Mouse (Mus musculus) lung, embryonic 15.5 days (tissue): ENCODE measurements around the gene Fcf1. TPM values are rescaled to one million over a fixed set of nuclear protein-coding genes. Genes with fewer than 3 reads are reported as not detected.

Source experiments
- ATAC-seq: fragments of 200-750 bp; cut with Nextera tagmentation; 2 replicates; pipeline ENCODE4 v1.8.0; 2017; ENCODE audit warnings: moderate number of reproducible peaks, borderline replicate concordance; ENCODE audit not compliant: low FRiP score, low TSS enrichment; ENCODE audit errors: extremely low read depth
- H3K27ac ChIP-seq: fragments of 300-500 bp; sonication (generic); 2 replicates; pipeline ENCODE4 v1.5.1; 2015; ENCODE audit warnings: moderate library complexity, mild to moderate bottlenecking, inconsistent platforms
- H3K27me3 ChIP-seq: fragments of 300-500 bp; sonication (generic); 2 replicates; pipeline ENCODE4 v1.6.1; 2015; ENCODE audit warnings: inconsistent platforms
- H3K36me3 ChIP-seq: fragments of 300-500 bp; sonication (generic); 2 replicates; pipeline ENCODE4 v1.6.1; 2015; ENCODE audit warnings: inconsistent platforms
- H3K4me1 ChIP-seq: fragments of 300-500 bp; sonication (generic); 2 replicates; pipeline ENCODE4 v1.6.1; 2015; ENCODE audit warnings: inconsistent platforms
- H3K4me2 ChIP-seq: fragments of 300-500 bp; sonication (generic); 2 replicates; pipeline ENCODE4 v1.6.1; 2015; ENCODE audit warnings: inconsistent platforms, mild to moderate bottlenecking, moderate library complexity
- H3K4me3 ChIP-seq: fragments of 300-500 bp; sonication (generic); 2 replicates; pipeline ENCODE4 v1.5.1; 2015; ENCODE audit warnings: mild to moderate bottlenecking, inconsistent platforms
- H3K9ac ChIP-seq: fragments of 300-500 bp; sonication (generic); 2 replicates; pipeline ENCODE4 v1.6.1; 2015; ENCODE audit warnings: inconsistent platforms
- H3K9me3 ChIP-seq: fragments of 300-500 bp; sonication (generic); 2 replicates; pipeline ENCODE4 v1.6.1; 2016; ENCODE audit warnings: inconsistent platforms
- WGBS: fragments of 180-500 bp; shearing (Covaris S2); methylation state at CpG from one replicate; pipeline ENCODE4 v1.1.7; 2015; 5-methylcytosine and 5-hydroxymethylcytosine counted together
- polyA plus RNA-seq: library from polyadenylated mRNA; unstranded; fragments of >200 nt; fragmentation: Nextera tagmentation; extraction: Ambion mirVana; gene quantifications from 2 replicates; pipeline ENCODE4 v1.2.1, GENCODE M21; 2015

Gene Fcf1
- polyA plus RNA-seq, 1 experiment from 2014 or later = 139 TPM

DNA sequence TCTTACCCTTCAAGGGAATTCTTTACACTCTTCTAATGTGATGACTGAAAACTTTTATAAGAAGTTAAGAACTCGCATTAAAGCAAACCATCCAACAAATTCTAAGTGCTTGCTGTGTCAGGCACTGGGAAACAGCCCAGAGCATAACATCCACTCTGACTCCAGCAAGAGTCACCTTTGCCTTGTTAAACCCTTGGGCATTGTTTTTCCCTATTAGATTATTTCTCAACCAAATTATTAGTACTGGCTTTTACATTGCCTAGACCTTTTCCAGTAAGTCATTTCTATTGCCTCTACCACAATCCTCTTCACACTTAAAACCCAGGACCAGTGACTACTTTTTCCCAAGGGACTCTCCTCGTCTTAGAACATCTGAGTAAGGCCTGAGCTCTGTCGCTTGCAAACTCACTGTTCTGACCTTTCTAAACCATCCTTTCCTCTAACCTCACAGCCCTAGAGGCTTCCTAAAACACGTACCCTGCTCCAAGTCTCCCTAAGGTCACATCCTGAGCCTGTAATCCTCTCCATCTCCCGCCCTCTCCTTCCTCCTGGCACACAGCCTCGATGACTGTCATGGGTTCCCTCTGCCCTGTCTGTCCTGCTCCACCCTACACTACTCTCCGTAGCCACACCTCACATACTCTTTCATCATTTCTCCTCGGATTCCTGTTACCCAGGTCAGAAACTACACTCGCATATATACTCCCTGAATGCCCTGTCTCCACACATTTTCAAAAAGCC, 25.7 kb upstream of the Fcf1 start:
- no peak for ATAC-seq
- Histone ChIP-seq H3K4me3 (no peak overlapping the region), H3K4me1 (0 out of 2 replicates have a peak, but pooled peaks cover 3% of the 10 kb centered on the region), H3K9ac (no peak overlapping the region), H3K4me2 (no peak overlapping the region), H3K27ac (no peak overlapping the region), H3K9me3 (no peaks in the 10 kb centered on the region), H3K36me3 (peaks cover 40% of the 10 kb centered on the region), H3K27me3 (no peaks in the 10 kb centered on the region)
- WGBS = 81% methylated on average over 9 of the region's 9 CpGs

DNA sequence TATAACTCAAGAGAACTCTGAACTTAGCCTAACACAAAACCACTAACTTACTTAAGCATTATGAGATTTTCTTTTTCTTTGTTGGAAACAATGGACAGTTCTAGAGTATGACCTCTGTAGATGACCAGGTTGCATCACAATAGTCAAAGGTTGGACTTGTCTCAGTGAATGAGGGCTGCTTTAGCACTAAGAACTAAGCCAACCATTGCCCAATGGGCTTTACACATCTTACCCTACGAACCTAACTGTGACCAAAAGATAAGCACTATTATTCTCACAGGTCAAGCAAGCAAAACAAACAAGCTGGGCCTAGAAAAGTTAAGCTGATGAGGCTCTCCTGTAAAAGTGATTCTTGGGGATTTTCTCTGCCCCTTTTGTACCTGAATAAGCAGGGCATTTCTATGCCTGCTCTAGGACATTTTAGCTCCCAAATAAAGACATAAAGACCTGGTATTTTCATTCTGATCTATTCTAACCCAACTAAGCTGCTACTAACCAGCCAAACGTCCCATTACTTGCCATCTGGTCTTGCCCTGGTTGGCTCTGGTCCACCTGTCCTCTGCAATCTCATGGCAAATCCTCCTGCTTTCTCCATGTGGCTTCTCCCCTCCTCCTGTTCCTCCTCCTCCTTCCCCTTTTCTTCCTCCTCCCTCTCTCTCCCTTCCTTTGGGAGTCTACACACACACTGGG, 22.7 kb upstream of the Fcf1 start:
- no peak for ATAC-seq
- peaks cover 19% of the 10 kb centered on the region for H3K4me1 ChIP-seq
- H3K9ac ChIP-seq = no peak overlapping the region
- no peaks in the 10 kb centered on the region for H3K9me3 ChIP-seq
- no peaks in the 10 kb centered on the region for H3K27me3 ChIP-seq
- H3K27ac ChIP-seq = no peak overlapping the region
- H3K4me2 ChIP-seq = no peak overlapping the region
- no peak overlapping the region for H3K4me3 ChIP-seq
- H3K36me3 ChIP-seq = peaks cover 23% of the 10 kb centered on the region
- WGBS = 67% methylated on average over 2 of the region's 2 CpGs

DNA sequence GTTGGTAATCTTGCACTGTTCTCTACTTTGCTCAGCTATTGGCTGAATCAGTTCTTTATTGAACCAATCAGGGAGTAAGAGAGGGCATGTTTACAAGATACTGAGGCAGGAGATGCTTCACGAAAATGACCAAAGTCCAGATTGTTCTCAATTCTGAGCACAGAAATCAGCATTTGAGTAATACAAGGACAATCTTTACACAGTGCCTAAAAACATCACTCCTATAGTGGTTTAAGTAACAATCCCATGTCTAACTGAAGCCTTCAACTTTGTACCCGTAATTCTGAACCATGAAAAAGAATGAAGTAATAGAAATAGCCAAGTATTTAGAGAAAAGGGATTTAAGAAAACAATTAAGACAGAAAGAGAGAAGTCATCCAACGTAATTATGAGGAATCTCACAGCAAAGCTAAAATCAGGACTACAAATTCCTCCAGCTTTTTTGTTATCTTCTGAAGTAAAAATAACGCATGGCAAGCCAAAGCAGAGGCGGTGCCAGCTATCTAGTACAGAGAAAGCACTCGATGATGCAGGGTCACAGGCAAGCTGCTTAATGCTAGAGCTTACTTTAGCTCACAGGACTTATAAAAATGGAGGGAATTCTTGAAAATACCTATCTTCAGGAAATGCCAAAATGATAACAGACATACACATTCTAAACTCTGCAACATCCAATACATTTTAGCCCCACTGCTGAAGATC, 22.0 kb upstream of the Fcf1 start:
- H3K4me2 ChIP-seq = no peak overlapping the region
- H3K4me3 ChIP-seq = no peak overlapping the region
- no peak for ATAC-seq
- no peaks in the 10 kb centered on the region for H3K27me3 ChIP-seq
- H3K4me1 ChIP-seq = peaks cover 19% of the 10 kb centered on the region
- peaks cover 23% of the 10 kb centered on the region for H3K36me3 ChIP-seq
- no peak overlapping the region for H3K27ac ChIP-seq
- no peaks in the 10 kb centered on the region for H3K9me3 ChIP-seq
- 84% methylated on average over 6 of the region's 6 CpGs for WGBS
- no peak overlapping the region for H3K9ac ChIP-seq

DNA sequence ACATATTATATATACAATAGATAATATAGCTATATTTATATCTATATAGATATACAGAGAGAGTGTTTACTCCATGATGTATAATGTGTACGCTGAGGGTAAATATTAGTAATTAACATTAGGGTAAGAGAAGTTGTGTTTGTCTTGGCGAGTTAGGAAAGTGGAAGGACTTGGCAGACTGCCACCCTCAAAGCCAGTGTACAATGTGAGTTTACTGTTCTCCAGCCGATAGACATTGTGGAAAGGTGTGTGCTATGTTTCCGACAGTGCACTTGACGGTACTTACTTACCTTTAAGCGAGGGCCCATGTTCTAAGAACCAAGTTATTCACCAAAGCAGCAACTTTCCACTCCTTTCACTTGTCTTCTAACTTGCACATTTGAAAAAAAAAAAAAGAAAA, 19.9 kb upstream of the Fcf1 start:
- no peak overlapping the region for H3K9ac ChIP-seq
- H3K36me3 ChIP-seq = peaks cover 26% of the 10 kb centered on the region
- H3K27ac ChIP-seq = peak overlapping the region; percentile 86
- no peak overlapping the region for H3K4me3 ChIP-seq
- H3K9me3 ChIP-seq = no peaks in the 10 kb centered on the region
- peak; percentile 20; the same call in 1 of the 2 replicates for ATAC-seq
- H3K4me1 ChIP-seq = peaks cover 19% of the 10 kb centered on the region
- 37% methylated on average over 6 of the region's 6 CpGs for WGBS
- no peak overlapping the region for H3K4me2 ChIP-seq
- H3K27me3 ChIP-seq = no peaks in the 10 kb centered on the region

DNA sequence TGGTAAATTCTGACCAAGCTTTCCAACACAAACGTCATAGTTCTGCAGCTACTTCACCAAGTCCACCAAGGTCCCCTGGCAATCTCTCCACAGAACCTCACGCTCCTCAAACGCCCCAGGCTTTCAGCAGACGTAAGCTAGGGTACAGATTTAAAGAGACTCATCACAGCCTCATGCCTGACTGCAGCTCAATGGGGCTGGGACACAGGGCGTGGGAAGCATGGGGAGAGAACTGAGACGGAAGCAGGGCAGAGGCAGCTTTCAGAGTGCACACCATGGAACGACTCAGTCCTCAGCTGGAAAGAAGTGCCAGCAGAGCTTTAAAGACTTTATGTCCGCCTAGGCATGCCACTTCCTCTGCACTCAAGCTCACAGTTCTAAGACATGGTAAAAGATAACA, 19.2 kb upstream of the Fcf1 start:
- H3K9me3 ChIP-seq = no peaks in the 10 kb centered on the region
- H3K4me3 ChIP-seq = no peak overlapping the region
- 57% methylated on average over 8 of the region's 8 CpGs for WGBS
- H3K27ac ChIP-seq = peak overlapping the region; percentile 86
- peaks cover 28% of the 10 kb centered on the region for H3K36me3 ChIP-seq
- H3K4me1 ChIP-seq = peaks cover 19% of the 10 kb centered on the region
- H3K4me2 ChIP-seq = no peak overlapping the region
- ATAC-seq = no peak
- no peak overlapping the region for H3K9ac ChIP-seq
- H3K27me3 ChIP-seq = no peaks in the 10 kb centered on the region

DNA sequence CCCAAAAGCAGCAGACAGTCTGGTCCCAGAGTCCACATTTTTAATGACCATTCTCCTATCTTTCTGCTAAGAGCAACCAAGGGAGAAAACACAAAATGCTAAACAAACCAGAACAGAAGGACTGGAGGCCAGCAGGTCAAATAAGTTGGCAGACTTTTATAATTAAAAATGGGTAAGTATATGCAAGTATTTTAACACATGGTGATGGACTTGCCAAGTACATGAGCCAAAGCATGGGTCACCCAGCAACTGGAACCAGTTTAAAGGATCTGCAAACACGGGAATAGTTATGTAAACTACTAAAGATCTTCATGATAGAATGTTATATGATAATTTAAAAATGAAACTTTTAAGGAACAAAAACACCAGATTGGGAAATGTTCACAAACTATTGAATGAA, 18.3 kb upstream of the Fcf1 start:
- peaks cover 19% of the 10 kb centered on the region for H3K4me1 ChIP-seq
- no peaks in the 10 kb centered on the region for H3K9me3 ChIP-seq
- no peak overlapping the region for H3K4me2 ChIP-seq
- no peak overlapping the region for H3K9ac ChIP-seq
- peak; percentile 74; the same call in 1 of the 2 replicates for ATAC-seq
- H3K27ac ChIP-seq = peak overlapping the region; percentile 86
- WGBS = 41% methylated on average over 1 of the region's 1 CpGs
- peaks cover 25% of the 10 kb centered on the region for H3K36me3 ChIP-seq
- no peak overlapping the region for H3K4me3 ChIP-seq
- no peaks in the 10 kb centered on the region for H3K27me3 ChIP-seq

DNA sequence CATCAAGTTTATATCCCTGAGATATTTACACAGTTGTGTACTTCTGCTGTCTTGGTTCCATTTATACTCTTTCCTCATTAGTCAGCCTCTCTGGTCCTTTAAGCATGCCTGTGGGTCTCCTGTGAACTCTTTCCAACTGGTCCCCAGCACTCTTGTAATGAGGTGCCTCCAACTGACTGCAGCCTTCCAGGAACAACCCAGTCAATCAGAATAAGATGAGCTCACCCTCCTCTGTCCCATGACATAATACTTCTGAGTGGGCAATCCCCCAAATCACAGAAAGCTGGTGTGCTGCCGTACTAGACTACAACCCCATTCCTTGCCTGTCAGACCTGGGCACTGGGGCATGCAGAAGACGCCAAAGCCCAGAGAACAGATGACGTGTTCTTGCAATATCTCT, 14.4 kb upstream of the Fcf1 start:
- WGBS = 52% methylated on average over 3 of the region's 3 CpGs
- Histone ChIP-seq H3K9ac (no peak overlapping the region), H3K27me3 (no peaks in the 10 kb centered on the region), H3K9me3 (no peaks in the 10 kb centered on the region), H3K4me3 (no peak overlapping the region), H3K27ac (peak overlapping the region; percentile 71), H3K4me1 (peaks cover 23% of the 10 kb centered on the region), H3K4me2 (no peak overlapping the region), H3K36me3 (peaks cover 9% of the 10 kb centered on the region)
- peak; percentile 89 for ATAC-seq

DNA sequence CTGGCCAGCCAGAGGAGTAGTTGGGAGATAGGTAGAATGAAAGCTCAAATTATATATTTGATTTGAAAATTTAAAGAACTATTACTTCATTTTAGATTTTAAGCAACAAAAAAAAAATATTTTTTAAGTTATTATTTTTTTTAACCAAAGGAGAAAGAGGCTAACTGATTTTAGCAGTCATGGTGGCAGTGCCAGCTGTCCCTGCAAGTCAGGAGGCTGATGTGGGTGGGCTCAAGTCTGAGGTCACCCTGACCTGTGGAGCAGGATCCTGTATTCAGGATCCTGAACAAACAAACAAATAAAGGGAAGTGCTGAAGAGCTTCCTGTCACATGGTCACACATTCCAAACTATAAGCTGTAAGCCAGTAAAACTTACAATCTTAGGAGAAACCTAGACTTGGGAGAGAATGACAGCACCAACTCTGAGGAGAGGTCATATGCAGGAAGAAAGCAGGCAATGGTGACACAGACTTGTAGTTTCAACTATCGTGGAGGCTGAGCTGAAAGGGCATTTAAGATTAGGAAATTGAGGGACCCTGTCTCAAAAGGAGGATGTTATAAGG, 11.8 kb upstream of the Fcf1 start:
- WGBS = 66% methylated on average over 1 of the region's 1 CpGs
- H3K36me3 ChIP-seq = peaks cover 9% of the 10 kb centered on the region
- H3K9ac ChIP-seq = no peak overlapping the region
- no peak for ATAC-seq
- no peak overlapping the region for H3K4me2 ChIP-seq
- peak overlapping the region; percentile 18; the same call in 1 of the 2 replicates for H3K27ac ChIP-seq
- peaks cover 11% of the 10 kb centered on the region; the same call in 1 of the 2 replicates for H3K4me1 ChIP-seq
- H3K27me3 ChIP-seq = no peaks in the 10 kb centered on the region
- H3K4me3 ChIP-seq = no peak overlapping the region
- no peaks in the 10 kb centered on the region for H3K9me3 ChIP-seq

DNA sequence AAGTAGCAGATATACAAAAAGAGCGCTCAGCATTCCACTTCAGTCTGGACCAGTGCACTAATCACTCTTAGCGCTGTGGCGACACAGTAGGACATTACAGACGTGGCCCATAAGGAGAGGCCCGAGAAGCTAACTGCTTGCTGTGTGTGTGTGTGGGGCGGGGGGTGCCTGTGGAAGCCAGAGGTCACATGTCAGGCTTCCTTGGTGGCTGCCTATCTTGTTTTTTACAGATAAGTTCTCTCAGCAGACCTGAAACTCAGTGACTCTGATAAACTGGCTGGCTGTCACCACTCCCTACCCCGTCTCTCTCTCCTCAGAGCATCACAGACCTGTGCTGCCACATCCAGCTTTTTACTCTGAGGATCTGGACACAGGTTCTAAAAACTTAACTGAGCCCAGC, 8.1 kb upstream of the Fcf1 start:
- H3K4me1 ChIP-seq = peaks cover 10% of the 10 kb centered on the region; the same call in 1 of the 2 replicates
- no peak overlapping the region for H3K27ac ChIP-seq
- no peaks in the 10 kb centered on the region for H3K9me3 ChIP-seq
- H3K9ac ChIP-seq = no peak overlapping the region
- ATAC-seq = no peak; the same call in 1 of the 2 replicates
- no peaks in the 10 kb centered on the region for H3K27me3 ChIP-seq
- peaks cover 3% of the 10 kb centered on the region for H3K36me3 ChIP-seq
- H3K4me2 ChIP-seq = no peak overlapping the region
- no peak overlapping the region for H3K4me3 ChIP-seq
- WGBS = 64% methylated on average over 7 of the region's 7 CpGs

DNA sequence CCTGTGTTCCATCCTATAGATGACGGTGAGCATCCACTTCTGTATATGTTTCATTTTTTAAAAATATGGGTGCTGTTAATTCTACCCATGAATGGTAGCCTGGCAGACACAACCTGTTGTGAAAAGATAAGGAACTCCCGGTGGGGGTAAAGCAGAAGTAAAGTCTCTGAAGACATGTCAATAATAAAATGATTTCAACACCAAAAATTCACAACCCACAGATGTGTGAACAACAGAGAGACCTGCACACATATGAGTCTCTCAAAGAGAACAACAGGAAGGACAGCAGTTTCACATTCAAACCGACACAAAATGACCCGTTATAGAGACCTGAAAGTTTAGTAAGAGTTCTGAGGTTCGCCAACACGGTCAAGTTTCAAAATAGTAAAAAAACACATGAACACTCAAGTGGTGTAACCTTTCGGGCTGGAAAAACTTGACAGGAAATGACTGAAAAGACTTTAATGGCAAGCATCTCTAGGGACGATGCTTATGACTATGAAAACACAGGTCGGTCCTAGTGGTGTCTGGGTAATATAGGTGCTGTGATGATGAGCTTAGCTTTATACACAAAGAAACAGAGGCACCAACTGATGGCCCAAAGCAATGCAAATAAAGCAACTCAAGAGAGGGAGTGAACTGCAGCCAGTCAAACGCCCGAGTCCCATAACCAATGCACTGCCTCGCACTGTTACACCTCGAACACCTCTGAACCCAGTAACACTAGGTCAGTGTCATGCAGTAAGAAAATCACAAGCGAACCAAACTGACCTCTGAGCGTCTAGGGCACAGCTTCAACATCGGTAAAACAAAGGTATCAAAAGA, 1.7 kb upstream of the Fcf1 start:
- Histone ChIP-seq H3K9me3 (no peaks in the 10 kb centered on the region), H3K4me3 (peak overlapping the region; percentile 84), H3K4me1 (peaks cover 15% of the 10 kb centered on the region)

More for the DNA sequence above, 1.7 kb upstream of the Fcf1 start:
- Histone ChIP-seq H3K4me2 (peak overlapping the region; percentile 75), H3K36me3 (peaks cover 8% of the 10 kb centered on the region), H3K27ac (no peak overlapping the region), H3K27me3 (no peaks in the 10 kb centered on the region), H3K9ac (0 out of 2 replicates have a peak overlapping the region, but pooled peaks have one; percentile 70)
- ATAC-seq = no peak
- WGBS = 78% methylated on average over 16 of the region's 16 CpGs
